Mouse (Mus musculus) Patski (cell line): ENCODE data around the gene AC140267.1. TPM values are rescaled to one million over a fixed set of nuclear protein-coding genes. Genes with fewer than 3 reads are reported as not detected.

Experiments
- ATAC-seq: fragments of 100-300 bp; one replicate; pipeline ENCODE4 v1.8.0; 2021
- CTCF ChIA-PET: fragments of 350-600 bp; sonication (Branson Sonifier 250); formaldehyde crosslinking; loops from one replicate; lab custom pipeline; 2022; ENCODE audit warnings: inconsistent platforms; lab: Charles Lee
- POLR2A ChIA-PET: fragments of 350-600 bp; sonication (Branson Sonifier 250); formaldehyde crosslinking; loops from one replicate; lab custom pipeline; 2022; ENCODE audit warnings: antibody characterized with exemption, inconsistent platforms; lab: Charles Lee
- DNase-seq: peaks from one replicate; pipeline ENCODE4 v3.0.0-alpha.2; 2011; ENCODE audit warnings: low read depth, low spot score
- H3K27me3 ChIP-seq: fragments of 371-371 bp; one replicate; pipeline ENCODE4 v1.5.1; 2021
- CTCF ChIP-seq: fragments of 100-300 bp; IDR thresholded peaks from one replicate; pipeline ENCODE4 v1.5.1; 2021
- in situ Hi-C: fragments of 300-500 bp; cut with MboI; formaldehyde crosslinking; loops from 3 replicates; pipeline ENCODE4 v1.11.1; 2018; ENCODE audit warnings: low pct_unique_long_range_greater_than_20kb, mixed read lengths
- polyA plus RNA-seq: library from polyadenylated mRNA; unstranded; gene quantifications from one replicate; pipeline ENCODE4 v1.2.3, GENCODE M21; 2021

The AC140267.1 gene
- polyA plus RNA-seq, 1 experiment from 2014 or later, result not detected

DNA sequence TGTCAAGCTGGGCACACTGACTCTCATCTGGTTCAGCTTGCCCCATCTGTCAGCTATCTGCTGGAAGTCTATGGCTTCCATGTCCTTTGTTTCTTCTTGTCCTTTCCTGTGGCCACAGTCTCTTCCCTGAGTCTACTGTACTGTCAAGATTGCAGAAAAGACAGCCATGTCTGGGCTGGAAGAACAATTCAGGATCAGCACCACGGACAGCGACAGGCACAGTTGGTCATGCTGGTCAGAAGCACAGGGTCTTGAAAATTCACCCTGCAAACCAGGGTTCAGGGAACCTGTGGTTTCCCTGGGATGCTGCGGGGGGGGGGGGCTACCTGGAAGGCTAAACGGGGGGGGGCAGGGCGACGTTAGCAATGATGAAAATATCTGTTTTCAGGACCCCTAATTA is 42.0 kb downstream of the AC140267.1 start:
- in situ Hi-C loops, result loop anchor here (10.0 kb wide), 1 partner anchor 217 kb away; no protein-coding TSS in a partner anchor
- DNase-seq (no peak), ATAC-seq (no peak)
- CTCF ChIA-PET, result interaction anchor here (1.6 kb wide), 1 partner anchor 9 kb away, joined by 4 read pairs; no protein-coding TSS in a partner anchor
- POLR2A ChIA-PET, result no interaction called here
- peaks cover 24% of the 10 kb centered on the region for H3K27me3 ChIP-seq
- no peak for TF ChIP-seq CTCF

DNA sequence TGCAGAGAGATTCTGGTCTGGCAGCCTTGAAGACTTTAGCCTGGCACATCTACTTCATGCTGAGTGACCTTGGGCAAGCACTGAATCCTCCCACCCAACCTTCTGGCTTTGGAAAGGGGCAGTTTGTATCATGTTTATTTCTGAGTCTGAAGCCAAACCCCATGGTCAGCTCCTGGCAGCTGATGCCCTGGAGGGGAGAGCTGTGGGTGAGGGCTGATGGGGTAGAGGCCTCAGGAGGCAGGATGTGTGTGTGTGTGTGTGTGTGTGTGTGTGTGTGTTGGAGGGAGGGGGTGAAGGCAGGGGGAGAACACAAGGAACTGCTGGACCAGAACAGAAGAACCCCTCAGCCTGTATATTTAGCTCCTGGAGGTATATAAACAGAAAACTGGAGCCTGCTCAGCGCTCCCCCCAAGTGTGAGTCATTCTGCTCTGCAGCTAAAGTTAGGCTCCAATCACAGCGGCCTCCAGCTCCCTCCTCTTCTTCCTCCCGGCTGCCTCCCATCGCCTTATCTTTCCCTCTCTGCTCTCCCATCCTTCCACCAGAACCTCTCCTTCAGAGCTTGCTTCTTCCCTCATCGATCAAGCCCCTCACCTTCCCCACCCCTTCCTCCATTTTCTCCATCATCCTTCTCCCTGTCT is 42.6 kb downstream of the AC140267.1 start:
- POLR2A ChIA-PET, result no interaction called here
- ATAC-seq (no peak), DNase-seq (no peak)
- no peak for TF ChIP-seq CTCF
- in situ Hi-C loops, result loop anchor here (10.0 kb wide), 1 partner anchor 217 kb away; no protein-coding TSS in a partner anchor
- CTCF ChIA-PET, result interaction anchor here (1.6 kb wide), 1 partner anchor 10 kb away, joined by 4 read pairs; no protein-coding TSS in a partner anchor
- peaks cover 24% of the 10 kb centered on the region for H3K27me3 ChIP-seq

DNA sequence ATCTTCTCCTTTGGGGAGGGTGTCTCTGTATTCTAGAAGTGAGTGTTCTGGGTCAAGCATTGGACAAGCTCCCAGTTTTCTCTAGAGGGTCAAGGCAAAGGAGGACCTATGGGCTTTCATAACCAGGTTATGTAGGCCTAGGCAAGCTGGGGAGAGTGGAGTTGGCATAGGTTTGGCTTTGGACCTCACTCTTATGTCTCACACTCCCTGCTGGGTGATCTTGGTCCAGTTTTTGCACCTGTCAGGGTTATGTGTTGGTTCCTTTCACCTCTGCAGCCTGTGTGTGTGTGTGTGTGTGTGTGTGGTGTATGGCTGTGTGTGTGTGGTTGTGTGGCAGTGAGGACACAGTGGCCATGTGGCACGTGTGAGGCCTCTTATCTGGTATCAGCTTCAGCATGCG is 43.4 kb downstream of the AC140267.1 start:
- no peak for DNase-seq
- in situ Hi-C loops, result loop anchor here (10.0 kb wide), 1 partner anchor 216 kb away; no protein-coding TSS in a partner anchor
- H3K27me3 ChIP-seq, result peaks cover 25% of the 10 kb centered on the region
- POLR2A ChIA-PET, result no interaction called here
- ATAC-seq, result no peak
- no peak for TF ChIP-seq CTCF
- CTCF ChIA-PET, result no interaction called here

DNA sequence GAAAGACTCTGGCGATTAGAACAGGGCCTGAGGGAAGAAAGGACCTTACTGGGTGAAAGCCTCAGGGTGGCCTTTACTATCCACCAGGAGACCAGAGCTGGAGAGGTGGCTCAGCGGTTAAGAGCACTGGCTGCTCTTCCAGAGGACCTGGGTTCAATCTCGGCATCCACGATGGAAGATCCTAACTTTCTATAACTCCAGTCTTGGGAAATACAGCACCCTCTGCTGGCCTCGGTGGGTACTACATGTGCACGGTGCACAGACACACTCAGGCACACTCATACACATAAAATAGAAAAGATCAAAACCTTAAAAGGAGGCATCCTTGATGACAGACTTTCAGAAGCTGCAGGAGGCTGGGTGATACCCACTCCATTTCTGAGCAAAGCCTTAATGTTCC is 45.0 kb downstream of the AC140267.1 start:
- peak; percentile 85 for TF ChIP-seq CTCF
- POLR2A ChIA-PET, result no interaction called here
- no peak for DNase-seq
- peaks cover 37% of the 10 kb centered on the region for H3K27me3 ChIP-seq
- no peak for ATAC-seq
- in situ Hi-C loops, result no loop called here
- CTCF ChIA-PET, result interaction anchor here (1.4 kb wide), 1 partner anchor 13 kb away, joined by 7 read pairs; no protein-coding TSS in a partner anchor

Other genes starting within 250 kb of the AC140267.1 start
- 96.5 TPM for gene Pdgfb, start 220.9 kb upstream of the AC140267.1 start, polyA plus RNA-seq
- 91.6 TPM for gene Syngr1, start 144.5 kb upstream of the AC140267.1 start, polyA plus RNA-seq
- gene Rpl3, start 144.0 kb upstream of the AC140267.1 start, polyA plus RNA-seq, result 938 TPM
- 32.3 TPM for gene Tab1, start 102.7 kb upstream of the AC140267.1 start, polyA plus RNA-seq
- gene Mgat3, start 62.1 kb upstream of the AC140267.1 start, polyA plus RNA-seq, result 41.0 TPM
- 18.4 TPM for gene Mief1, start 1.8 kb upstream of the AC140267.1 start, polyA plus RNA-seq
- gene Atf4, start 19.3 kb downstream of the AC140267.1 start, polyA plus RNA-seq, result 403 TPM
- 51.7 TPM for gene Rps19bp1, start 28.5 kb downstream of the AC140267.1 start, polyA plus RNA-seq
- gene Cacna1i, start 51.4 kb downstream of the AC140267.1 start, polyA plus RNA-seq, result 0.03 TPM